Mouse (Mus musculus) gastrocnemius, adult 2 months (tissue): Measurements from ENCODE around the gene Csrnp3. TPM values are rescaled to one million over a fixed set of nuclear protein-coding genes. Genes with fewer than 3 reads are reported as not detected.

ENCODE experiments used
- DNase-seq: peaks from one replicate; pipeline ENCODE4 v3.0.0; 2022
- H3K27ac ChIP-seq: fragments of 200-600 bp; 2 replicates; pipeline ENCODE4 v1.8.1; 2022; ENCODE audit warnings: mild to moderate bottlenecking
- H3K4me3 ChIP-seq: fragments of 200-600 bp; 2 replicates; pipeline ENCODE4 v1.8.1; 2022; ENCODE audit warnings: mild to moderate bottlenecking, moderate library complexity
- CTCF ChIP-seq: fragments of 200-600 bp; IDR thresholded peaks from 2 replicates; pipeline ENCODE4 v1.8.1; 2022; ENCODE audit warnings: antibody characterized with exemption, mild to moderate bottlenecking, moderate library complexity
- intact Hi-C: fragments of 180-260 bp; cut with DNase I; formaldehyde crosslinking; loops from one replicate; pipeline ENCODE4 v1.15.1; 2025
- total RNA-seq, 2 experiments: library from RNA; stranded (reverse); gene quantifications; 2 replicates each; pipeline ENCODE4 v1.2.3; 2021

Csrnp3 gene
- total RNA-seq, 2 experiments from 2014 or later, result not detected

DNA sequence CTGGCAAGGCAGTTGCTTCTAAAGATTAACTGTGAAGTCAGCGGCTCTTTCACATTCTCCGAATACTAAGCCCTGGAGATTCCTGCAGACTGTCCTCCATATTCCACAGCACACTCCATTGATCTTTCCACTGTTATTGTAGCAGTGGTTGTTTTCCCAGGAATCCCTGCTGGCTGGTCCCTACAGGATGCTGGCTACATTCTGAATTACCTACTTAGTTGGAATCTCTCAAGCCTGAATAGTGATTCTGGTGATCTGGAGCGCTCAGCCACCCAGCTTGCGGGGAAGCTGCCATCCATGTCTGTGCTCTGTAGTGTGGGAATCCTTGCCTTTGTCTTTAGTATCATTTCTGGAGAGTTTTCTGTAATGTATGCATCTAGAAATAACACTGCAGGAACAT lies 51.5 kb downstream of the Csrnp3 start:
- intact Hi-C loops, result no loop called here
- DNase-seq, result no peak
- no peak overlapping the region for H3K27ac ChIP-seq
- no peak overlapping the region for H3K4me3 ChIP-seq
- TF ChIP-seq CTCF, result no peak

DNA sequence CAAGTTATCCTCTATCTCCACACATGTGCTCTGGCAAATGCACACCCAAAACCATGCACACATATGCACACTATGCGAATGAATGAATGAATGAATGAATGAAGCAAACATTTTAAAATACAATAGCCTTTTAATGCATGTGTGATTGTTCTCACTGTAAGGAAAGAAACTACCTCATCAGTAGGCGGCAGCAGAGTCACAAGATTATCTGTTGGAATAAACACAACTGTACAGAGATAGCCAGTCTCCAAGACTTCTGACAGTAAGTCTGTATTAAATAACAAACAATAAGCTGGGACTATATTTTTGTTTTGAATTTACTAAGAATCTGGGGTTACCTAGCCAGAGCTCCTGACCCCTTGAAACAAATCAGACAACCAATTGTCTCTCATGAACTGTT lies 53.9 kb downstream of the Csrnp3 start:
- Histone ChIP-seq H3K4me3 (no peak overlapping the region), H3K27ac (no peak overlapping the region)
- TF ChIP-seq CTCF, result no peak
- no peak for DNase-seq
- intact Hi-C loops, result no loop called here

DNA sequence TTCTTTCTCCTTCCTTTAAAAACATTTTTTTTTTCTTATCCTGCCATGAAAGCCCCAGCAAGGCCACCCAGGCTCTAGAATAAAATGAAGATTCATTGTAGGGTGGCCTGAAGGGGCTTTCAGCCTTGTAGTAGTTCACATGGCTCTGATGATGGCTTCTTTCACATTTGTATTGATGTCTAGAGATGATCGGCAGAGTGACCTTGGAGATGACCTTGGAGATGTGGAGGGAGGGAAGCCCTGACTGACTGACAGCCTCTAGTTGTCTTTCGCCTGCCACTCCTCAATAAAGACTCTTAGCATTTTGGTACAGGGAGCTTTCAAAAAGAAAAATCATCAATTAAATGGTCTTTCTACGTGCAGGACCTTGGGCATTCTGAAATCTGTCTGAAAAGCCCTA lies 63.0 kb downstream of the Csrnp3 start:
- intact Hi-C loops, result no loop called here
- Histone ChIP-seq H3K4me3 (no peak overlapping the region), H3K27ac (no peak overlapping the region)
- no peak for TF ChIP-seq CTCF
- no peak for DNase-seq

- no peak for TF ChIP-seq CTCF
- DNase-seq, result no peak
- Histone ChIP-seq H3K4me3 (peak overlapping the region; percentile 32; the same call in 1 of the 2 replicates), H3K27ac (no peak overlapping the region)
- intact Hi-C loops, result no loop called here
These were observed 64.4 kb downstream of the Csrnp3 start for GRCm38 (mm10) chr2:65909724-65910521.

DNA sequence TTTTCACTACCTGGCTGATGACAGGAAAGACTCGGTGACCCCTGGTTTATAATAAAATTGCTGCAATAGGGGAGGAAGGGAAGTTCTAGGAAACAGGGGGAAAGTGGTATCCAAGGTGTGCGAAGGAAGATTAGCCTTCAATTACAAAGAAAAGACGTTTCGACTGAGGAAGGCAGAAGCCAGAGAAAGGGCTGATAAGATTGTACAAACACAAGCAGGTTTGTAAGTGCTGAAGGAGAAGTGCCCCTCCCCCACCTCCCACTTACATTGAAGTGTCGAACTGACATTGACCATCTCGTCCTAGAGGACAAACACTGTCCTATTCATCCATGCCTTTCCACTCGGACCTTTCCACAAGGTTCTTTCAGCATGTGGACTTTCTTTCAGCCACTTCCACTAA lies 70.4 kb downstream of the Csrnp3 start:
- TF ChIP-seq CTCF, result no peak
- no peak for DNase-seq
- no peak overlapping the region for H3K4me3 ChIP-seq
- intact Hi-C loops, result no loop called here
- H3K27ac ChIP-seq, result no peak overlapping the region

DNA sequence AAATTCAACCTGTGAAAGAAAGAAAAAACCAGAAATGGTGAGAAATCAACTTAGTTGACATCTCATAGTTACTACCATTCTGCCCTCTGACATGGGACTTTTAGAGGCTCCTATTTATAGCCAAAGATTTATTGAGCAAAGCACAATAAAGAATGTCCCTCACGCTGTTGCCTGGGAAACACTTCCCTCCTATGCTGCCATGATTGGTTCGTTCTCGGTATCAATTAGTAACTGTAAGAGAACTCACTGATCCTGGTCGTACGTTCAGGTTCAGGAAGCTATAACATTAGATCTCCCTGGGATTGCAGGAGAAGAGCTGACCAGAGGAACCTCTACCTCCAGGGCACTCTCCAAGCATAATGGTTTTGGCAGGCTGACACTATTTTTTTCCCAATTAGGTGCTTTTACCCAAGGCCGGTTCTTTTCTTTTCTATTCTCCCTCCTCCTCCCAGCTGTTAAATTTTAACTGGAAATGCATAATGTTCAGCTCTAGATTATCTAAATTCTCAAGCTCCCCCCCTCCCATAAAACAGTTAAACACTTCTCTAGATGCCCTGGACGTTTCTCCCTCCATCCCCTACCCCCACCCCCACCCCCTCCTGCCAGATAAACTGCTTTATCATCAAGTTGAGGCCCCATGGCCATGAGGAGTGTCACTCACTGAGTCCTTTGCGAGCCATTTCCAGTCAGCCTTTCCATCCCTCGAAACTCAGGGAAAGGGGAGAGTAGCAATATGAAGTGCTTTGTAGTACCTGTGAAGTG lies 75.3 kb downstream of the Csrnp3 start:
- H3K27ac ChIP-seq, result no peak overlapping the region
- H3K4me3 ChIP-seq, result no peak overlapping the region
- no peak for DNase-seq
- intact Hi-C loops, result no loop called here
- TF ChIP-seq CTCF, result no peak

DNA sequence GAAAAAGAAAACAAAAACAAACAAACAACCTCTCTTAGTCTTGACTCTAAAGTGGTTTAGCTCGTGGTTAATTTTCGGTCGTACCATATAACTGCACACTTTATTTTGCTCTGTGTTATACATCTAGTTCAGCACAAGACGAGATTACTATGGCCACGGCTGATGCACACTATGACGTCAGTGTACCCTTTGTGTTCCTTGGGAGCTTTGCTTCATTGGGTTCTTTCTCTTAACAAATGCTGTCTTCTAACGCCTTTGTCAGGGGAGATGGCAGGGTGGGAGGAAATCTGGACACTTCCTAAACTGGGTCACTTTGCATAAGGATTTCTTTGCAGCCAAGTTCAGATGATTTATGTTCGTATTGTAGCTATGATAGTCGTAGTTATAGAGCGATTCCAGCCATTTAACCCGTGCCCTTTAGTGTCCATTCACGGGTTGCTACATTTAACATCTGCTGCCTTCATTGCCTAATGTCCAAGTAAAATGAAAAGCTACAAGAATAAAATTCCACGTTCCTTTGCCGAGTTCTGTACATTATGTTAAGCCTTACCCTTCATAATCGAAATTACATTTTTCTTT lies 79.9 kb downstream of the Csrnp3 start:
- Histone ChIP-seq H3K27ac (no peak overlapping the region), H3K4me3 (no peak overlapping the region)
- TF ChIP-seq CTCF, result no peak
- no peak for DNase-seq
- intact Hi-C loops, result no loop called here

GRCm38 (mm10) chr2:65926935-65927708 lies 81.6 kb downstream of the Csrnp3 start:
- DNase-seq, result no peak
- no peak for TF ChIP-seq CTCF
- intact Hi-C loops, result no loop called here
- no peak overlapping the region for H3K4me3 ChIP-seq
- H3K27ac ChIP-seq, result no peak overlapping the region

DNA sequence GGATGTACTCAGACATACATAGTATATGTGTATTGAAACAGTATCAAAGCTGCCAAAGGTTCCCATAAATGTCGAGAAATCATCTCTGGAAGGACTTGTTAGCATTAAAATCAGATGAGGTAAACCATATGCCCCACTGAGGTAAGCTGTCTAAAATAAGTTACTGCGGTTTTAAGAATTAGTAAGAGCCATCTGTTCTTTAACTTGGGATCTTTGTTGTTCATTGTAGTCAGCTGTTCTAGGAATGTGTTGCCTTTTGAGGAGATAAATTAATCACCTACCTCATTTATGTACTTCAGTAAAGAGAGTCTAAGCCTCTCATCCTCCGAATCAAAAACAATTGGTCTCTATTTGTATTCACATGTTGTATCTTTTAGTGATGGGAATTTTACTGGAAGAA lies 83.7 kb downstream of the Csrnp3 start:
- Histone ChIP-seq H3K27ac (no peak overlapping the region), H3K4me3 (no peak overlapping the region)
- no peak for TF ChIP-seq CTCF
- DNase-seq, result no peak
- intact Hi-C loops, result no loop called here

DNA sequence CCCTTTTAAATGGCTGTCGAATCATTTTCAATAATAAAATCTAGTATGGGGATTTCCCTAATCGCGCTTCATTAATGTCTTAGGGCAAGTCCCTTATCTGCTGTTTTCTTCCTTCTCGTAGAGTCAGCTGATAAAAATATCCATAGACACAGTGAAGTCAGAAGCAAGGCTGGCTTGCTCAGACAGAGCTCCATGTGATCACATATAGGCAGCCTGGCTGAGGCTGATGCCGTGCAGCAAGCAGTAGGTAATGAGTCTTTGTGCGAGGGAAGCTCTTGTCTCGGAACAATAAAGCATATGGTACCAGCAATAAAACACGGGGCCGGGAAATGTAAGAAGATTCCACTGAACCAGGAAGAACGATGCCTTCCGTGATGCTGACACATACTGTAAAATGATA lies 84.4 kb downstream of the Csrnp3 start:
- no peak for DNase-seq
- intact Hi-C loops, result no loop called here
- H3K27ac ChIP-seq, result no peak overlapping the region
- H3K4me3 ChIP-seq, result no peak overlapping the region
- no peak for TF ChIP-seq CTCF

DNA sequence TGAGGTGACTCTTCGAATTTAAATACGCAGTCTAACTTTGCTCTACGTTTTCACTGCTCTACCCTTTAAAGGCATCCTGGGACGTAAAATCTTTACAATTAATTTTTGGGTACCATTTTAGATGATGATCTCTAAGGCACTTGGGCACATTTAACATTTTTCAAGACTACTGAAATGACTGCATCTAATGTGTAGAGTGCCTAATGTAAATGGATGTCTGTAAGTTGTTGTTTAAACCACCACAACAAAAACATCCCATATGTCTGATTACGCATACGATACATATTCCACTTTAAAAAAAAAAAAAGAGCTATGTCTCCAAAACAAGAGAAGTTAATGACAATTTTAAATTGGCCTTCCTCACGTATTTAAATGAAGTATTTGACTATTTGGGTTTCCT lies 85.7 kb downstream of the Csrnp3 start:
- no peak for TF ChIP-seq CTCF
- Histone ChIP-seq H3K27ac (no peak overlapping the region), H3K4me3 (peak overlapping the region; percentile 67)
- no peak for DNase-seq
- intact Hi-C loops, result no loop called here

DNA sequence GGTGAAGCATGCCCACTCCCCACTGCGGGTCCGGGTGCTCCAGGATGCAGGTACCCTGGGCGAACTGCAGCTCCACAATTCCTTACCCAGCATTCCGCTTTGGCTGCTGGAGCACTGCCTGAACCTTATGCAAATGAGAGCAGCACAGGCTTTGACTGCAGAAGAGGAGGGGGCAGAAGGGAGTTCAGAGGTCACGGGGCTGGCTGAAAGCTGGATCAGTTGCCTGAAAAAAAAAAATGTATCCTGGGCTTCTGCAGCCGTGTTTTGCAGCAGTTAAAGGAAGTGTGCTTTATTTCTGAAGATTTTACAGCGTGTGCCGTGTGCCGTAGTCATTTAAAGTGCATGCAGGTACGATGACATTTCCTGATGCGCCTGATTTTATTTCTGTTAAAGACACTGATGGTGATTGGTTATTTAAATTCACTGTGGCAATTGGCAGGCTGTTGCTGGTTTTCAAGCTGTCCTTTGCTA lies 86.3 kb downstream of the Csrnp3 start:
- intact Hi-C loops, result no loop called here
- DNase-seq, result peak; percentile 31
- no peak overlapping the region for H3K27ac ChIP-seq
- TF ChIP-seq CTCF, result no peak
- H3K4me3 ChIP-seq, result peak overlapping the region; percentile 67
